Mouse (Mus musculus) heart, embryonic 12.5 days (tissue): Measurements from ENCODE around the gene Krt71. TPM values are rescaled to one million over a fixed set of nuclear protein-coding genes. Genes with fewer than 3 reads are reported as not detected.

ENCODE experiments used
- ATAC-seq: fragments of 200-750 bp; cut with Nextera tagmentation; 2 replicates; pipeline ENCODE4 v1.8.0; 2017; ENCODE audit warnings: moderate TSS enrichment, moderate library complexity; ENCODE audit not compliant: insufficient number of reproducible peaks, low FRiP score
- H3K27ac ChIP-seq: fragments of 300-500 bp; sonication (generic); 2 replicates; pipeline ENCODE4 v1.5.1; 2016; ENCODE audit warnings: mild to moderate bottlenecking, moderate library complexity; ENCODE audit not compliant: poor library complexity, severe bottlenecking
- H3K27me3 ChIP-seq: fragments of 300-500 bp; sonication (generic); replicated peaks from 2 replicates; pipeline ENCODE4 v1.6.1; 2016; ENCODE audit warnings: mild to moderate bottlenecking, moderate library complexity
- H3K36me3 ChIP-seq: fragments of 300-500 bp; sonication (generic); 2 replicates; pipeline ENCODE4 v1.6.1; 2016; ENCODE audit warnings: mild to moderate bottlenecking, moderate library complexity
- H3K4me1 ChIP-seq: fragments of 300-500 bp; sonication (generic); replicated peaks from 2 replicates; pipeline ENCODE4 v1.6.1; 2016; ENCODE audit warnings: mild to moderate bottlenecking
- H3K4me2 ChIP-seq: fragments of 300-500 bp; sonication (generic); 2 replicates; pipeline ENCODE4 v1.6.1; 2016; ENCODE audit warnings: mild to moderate bottlenecking, moderate library complexity
- H3K4me3 ChIP-seq: fragments of 300-500 bp; sonication (generic); 2 replicates; pipeline ENCODE4 v1.5.1; 2016; ENCODE audit warnings: mild to moderate bottlenecking
- H3K9ac ChIP-seq: fragments of 300-500 bp; sonication (generic); 2 replicates; pipeline ENCODE4 v1.6.1; 2016; ENCODE audit warnings: mild to moderate bottlenecking, moderate library complexity
- H3K9me3 ChIP-seq: fragments of 300-500 bp; sonication (generic); replicated peaks from 2 replicates; pipeline ENCODE4 v1.6.1; 2016; ENCODE audit warnings: mild to moderate bottlenecking, moderate library complexity
- WGBS: fragments of 180-500 bp; shearing (Covaris S2); methylation state at CpG from one replicate; pipeline ENCODE4 v1.1.7; 2016; 5-methylcytosine and 5-hydroxymethylcytosine counted together
- polyA plus RNA-seq: library from polyadenylated mRNA; unstranded; fragments of >200 nt; fragmentation: Nextera tagmentation; extraction: Ambion mirVana; gene quantifications from 2 replicates; pipeline ENCODE4 v1.2.1, GENCODE M21; 2016

The Krt71 gene
- not detected in 2 replicates for polyA plus RNA-seq

DNA sequence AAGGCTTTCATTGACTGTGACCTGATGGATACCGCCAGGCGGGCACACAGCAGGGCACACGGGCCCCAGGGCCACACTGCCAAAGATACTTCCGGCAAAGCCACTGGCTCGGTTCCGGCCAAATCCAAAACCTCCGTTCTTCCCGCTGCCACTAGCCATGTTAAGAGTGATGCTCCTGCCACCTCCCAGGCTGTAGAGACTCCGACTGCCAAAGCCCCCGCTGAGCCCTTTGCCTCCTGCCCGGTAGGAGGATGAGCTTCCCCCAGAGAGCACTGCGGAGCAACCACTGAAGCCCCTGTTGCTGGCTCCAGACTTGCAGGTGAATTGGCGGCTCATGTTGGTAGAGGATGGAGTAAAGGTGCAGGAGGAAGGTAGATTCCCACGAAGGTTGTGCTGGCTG is at the start of gene Krt71:
TSS of gene Krt71 (minus strand) at position 399 of the 400 bp plus-strand sequence.
- Histone ChIP-seq H3K9me3 (no peaks in the 10 kb centered on the region), H3K9ac (no peak within 1 kb of the TSS), H3K27ac (no peak within 1 kb of the TSS), H3K36me3 (no peaks in the 10 kb centered on the region), H3K27me3 (peaks cover 34% of the 10 kb centered on the region), H3K4me1 (no peaks in the 10 kb centered on the region), H3K4me3 (no peak within 1 kb of the TSS), H3K4me2 (no peak within 1 kb of the TSS)
- WGBS = 51% methylated on average over 14 of the region's 14 CpGs
- no peak for ATAC-seq

DNA sequence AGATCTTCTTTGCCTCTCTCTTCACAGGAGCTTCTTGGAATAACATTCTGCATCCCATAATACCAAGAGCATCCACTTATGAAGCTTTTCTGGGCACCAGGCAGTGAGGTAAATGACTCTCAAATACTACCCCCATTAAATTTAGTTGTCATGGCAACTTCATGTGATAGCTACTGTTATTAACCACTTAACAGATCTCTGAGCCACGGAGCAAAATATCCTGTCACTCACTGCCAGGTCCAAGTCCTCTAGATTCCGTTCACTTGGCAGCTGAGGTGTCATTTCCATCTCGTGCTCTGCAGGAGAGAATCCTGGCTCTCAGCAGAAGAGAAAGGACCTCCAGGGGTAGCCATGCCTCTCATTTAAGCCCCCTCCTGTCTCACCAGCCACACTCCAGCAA is 48.0 kb upstream of the Krt71 start:
- H3K27ac ChIP-seq = no peak overlapping the region
- H3K4me2 ChIP-seq = no peak overlapping the region
- H3K9ac ChIP-seq = no peak overlapping the region
- no peak for ATAC-seq
- H3K4me1 ChIP-seq = no peaks in the 10 kb centered on the region
- no peaks in the 10 kb centered on the region for H3K9me3 ChIP-seq
- H3K27me3 ChIP-seq = peaks cover 48% of the 10 kb centered on the region
- H3K4me3 ChIP-seq = no peak overlapping the region
- 18% methylated on average over 3 of the region's 3 CpGs for WGBS
- no peaks in the 10 kb centered on the region for H3K36me3 ChIP-seq

DNA sequence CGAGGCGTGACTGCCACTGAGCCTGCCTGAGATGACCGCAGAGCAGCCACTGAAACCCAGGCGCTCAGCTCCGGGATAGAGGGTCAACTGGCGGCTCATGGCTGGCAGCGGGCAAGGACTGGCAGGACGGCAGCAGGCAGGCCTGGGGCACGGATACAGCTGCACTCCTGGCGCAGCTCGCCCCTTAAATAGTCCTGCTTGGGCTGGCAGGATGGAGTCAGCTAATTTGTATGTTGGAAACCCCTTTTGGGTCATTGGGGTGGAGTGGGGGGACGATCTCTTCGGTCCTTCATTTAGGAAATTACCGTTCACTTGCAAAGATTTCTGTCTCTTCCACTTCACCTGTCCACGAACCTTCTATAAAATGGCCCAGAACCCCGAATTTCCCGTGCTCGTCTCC is 43.5 kb upstream of the Krt71 start, which contains the start of gene Krt72:
TSS of gene Krt72 (minus strand) at position 101 of the 400 bp plus-strand sequence.
- Histone ChIP-seq H3K9ac (no peak within 1 kb of the TSS), H3K4me3 (no peak within 1 kb of the TSS), H3K27me3 (peaks cover 50% of the 10 kb centered on the region), H3K27ac (no peak within 1 kb of the TSS), H3K4me1 (no peaks in the 10 kb centered on the region), H3K9me3 (no peaks in the 10 kb centered on the region), H3K36me3 (no peaks in the 10 kb centered on the region), H3K4me2 (no peak within 1 kb of the TSS)
- 81% methylated on average over 18 of the region's 18 CpGs for WGBS
- ATAC-seq = no peak

DNA sequence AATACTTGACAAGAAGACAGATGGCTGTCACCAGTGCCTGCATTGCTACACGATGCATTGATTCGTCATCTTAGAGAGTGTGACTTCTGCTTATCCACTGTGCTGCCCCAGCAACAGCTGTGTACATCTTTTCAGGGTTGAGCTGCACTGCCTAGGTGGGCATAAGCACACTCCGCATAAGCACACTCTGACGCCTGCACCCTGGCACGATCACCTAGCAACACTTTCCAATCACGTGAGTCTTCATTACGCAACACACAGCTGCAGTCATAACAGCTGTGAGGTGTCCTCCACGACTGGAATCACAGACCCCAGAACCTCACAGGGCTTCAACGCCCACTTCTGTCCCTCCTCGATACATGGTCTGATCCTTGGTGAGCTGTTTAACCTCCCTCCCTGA is 30.5 kb upstream of the Krt71 start:
- H3K4me1 ChIP-seq = no peaks in the 10 kb centered on the region
- peaks cover 68% of the 10 kb centered on the region for H3K27me3 ChIP-seq
- H3K9me3 ChIP-seq = no peaks in the 10 kb centered on the region

DNA sequence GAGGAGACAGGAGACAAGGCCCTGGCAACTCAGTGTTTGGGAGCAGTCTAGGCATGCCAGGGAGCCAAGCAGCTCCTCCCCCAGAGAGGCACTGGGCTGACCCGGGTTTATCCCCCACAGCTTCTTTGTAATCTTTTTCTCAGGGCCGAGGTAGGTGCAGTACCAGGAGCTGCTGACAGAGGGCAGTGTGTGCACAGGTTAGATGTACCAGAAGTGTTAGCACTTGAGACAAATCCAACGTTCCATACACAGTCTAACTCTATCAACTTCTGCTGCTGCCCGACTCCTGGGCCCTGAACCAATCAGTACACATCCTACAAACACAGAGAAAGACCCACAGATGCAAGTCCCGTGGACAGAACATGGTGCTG is 29.8 kb upstream of the Krt71 start:
- Histone ChIP-seq H3K9me3 (no peaks in the 10 kb centered on the region), H3K4me1 (no peaks in the 10 kb centered on the region), H3K4me2 (no peak overlapping the region), H3K36me3 (no peaks in the 10 kb centered on the region), H3K27me3 (peaks cover 65% of the 10 kb centered on the region), H3K27ac (no peak overlapping the region), H3K4me3 (no peak overlapping the region), H3K9ac (no peak overlapping the region)
- peak; percentile 45; the same call in 1 of the 2 replicates for ATAC-seq
- WGBS = 4% methylated on average over 5 of the region's 5 CpGs

More for the DNA sequence above, 30.5 kb upstream of the Krt71 start:
- no peak overlapping the region for H3K4me3 ChIP-seq
- H3K9ac ChIP-seq = no peak overlapping the region
- WGBS = 79% methylated on average over 10 of the region's 10 CpGs
- no peak overlapping the region for H3K27ac ChIP-seq
- H3K4me2 ChIP-seq = no peak overlapping the region
- ATAC-seq = no peak
- no peaks in the 10 kb centered on the region for H3K36me3 ChIP-seq

DNA sequence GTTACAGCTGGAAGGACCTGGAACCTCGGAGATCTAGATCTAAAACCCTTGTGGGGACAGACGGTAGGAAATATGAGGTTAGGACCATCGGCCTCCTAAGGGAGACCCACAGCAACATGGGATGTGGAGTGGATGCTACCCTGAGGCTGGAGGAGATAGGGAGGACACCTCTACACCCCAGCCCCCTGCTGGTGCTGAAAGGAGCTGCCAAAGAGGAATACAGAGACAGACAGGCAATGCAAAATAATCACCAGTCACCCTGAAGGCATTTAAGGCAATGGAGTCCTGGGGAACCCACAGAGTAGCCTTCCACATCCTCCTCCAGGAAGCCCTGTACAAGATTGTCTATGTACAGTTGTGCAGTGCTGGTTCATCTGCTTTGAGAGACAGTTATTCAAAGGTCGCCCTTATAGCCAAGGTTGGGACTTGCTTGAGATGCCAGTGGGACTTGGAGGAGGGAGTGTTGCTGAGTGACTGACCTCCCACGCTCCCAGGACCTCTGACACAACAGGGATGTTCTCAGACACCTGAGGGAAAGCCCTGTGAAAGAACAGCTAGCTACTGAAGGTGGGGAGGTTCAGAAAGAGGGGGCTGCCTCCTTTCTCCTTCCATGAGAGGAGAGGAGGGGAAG is 29.3 kb upstream of the Krt71 start:
- no peaks in the 10 kb centered on the region for H3K4me1 ChIP-seq
- H3K4me3 ChIP-seq = no peak overlapping the region
- no peak overlapping the region for H3K9ac ChIP-seq
- no peaks in the 10 kb centered on the region for H3K9me3 ChIP-seq
- H3K4me2 ChIP-seq = no peak overlapping the region
- WGBS = 57% methylated on average over 5 of the region's 5 CpGs
- H3K27ac ChIP-seq = no peak overlapping the region
- no peaks in the 10 kb centered on the region for H3K36me3 ChIP-seq
- peaks cover 68% of the 10 kb centered on the region for H3K27me3 ChIP-seq
- no peak for ATAC-seq

DNA sequence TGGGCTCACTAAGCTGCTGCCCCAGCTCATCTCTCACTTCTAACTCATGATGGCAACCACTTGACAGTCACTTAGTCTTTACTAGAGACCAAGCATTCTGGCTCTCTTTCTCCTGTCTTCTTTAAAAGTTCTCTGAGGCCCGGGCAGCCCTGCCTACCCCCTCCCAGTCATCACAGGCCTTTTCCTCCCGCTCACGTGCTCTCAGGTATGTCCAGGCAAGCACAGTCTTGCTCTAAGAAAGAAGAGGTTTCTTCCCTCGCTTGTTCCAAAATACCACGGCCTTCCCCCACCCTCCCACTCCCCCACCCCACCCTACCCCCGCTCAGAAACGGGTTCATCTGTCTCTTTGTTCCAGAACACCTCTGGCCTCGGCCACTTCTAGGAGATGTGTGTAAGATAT is 27.3 kb upstream of the Krt71 start:
- Histone ChIP-seq H3K27me3 (peaks cover 77% of the 10 kb centered on the region), H3K9ac (no peak overlapping the region), H3K9me3 (no peaks in the 10 kb centered on the region), H3K4me3 (no peak overlapping the region), H3K4me1 (no peaks in the 10 kb centered on the region), H3K27ac (no peak overlapping the region), H3K36me3 (no peaks in the 10 kb centered on the region), H3K4me2 (no peak overlapping the region)
- ATAC-seq = no peak
- 33% methylated on average over 8 of the region's 8 CpGs for WGBS

DNA sequence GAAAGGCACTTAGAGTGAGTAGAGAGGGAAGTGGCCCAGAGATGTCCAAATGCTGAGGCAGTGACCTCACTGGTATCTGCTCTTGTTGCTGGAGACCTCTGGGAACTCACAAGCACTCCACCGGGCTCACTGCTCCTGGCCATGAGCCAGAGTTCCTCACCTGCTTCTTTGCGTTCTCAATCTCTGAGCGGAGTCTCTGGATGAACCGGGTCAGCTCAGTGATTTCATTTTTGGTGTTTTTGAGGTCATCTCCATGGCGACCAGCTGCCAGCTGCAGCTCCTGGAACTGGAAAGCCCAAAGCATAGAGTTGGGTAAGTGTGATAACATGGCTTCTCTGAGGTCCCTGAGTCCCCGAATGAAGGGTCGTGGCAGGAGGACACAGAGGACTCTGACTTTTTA is 5.1 kb downstream of the Krt71 start:
- WGBS = 76% methylated on average over 7 of the region's 7 CpGs

DNA sequence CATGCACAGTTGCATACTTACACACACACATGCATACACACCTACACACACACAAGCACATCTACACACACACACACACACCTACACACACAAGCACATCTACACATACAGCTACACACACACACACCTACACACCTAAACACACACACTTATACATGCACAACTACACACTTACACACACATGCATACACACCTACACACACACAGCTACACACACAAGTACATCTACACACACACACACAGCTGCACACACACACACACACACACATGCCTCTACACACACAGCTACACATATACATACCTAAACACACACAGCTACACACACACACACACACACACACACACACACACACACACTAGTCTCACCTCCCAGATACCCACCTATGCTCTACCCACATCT is 12.3 kb downstream of the Krt71 start:
- Histone ChIP-seq H3K36me3 (no peaks in the 10 kb centered on the region), H3K4me2 (no peak overlapping the region), H3K9ac (no peak overlapping the region), H3K27ac (no peak overlapping the region), H3K27me3 (peaks cover 15% of the 10 kb centered on the region; the same call in 1 of the 2 replicates), H3K4me3 (no peak overlapping the region), H3K4me1 (no peaks in the 10 kb centered on the region), H3K9me3 (no peaks in the 10 kb centered on the region)
- no peak for ATAC-seq

More for the DNA sequence above, 5.1 kb downstream of the Krt71 start:
- no peak overlapping the region for H3K27ac ChIP-seq
- no peak overlapping the region for H3K4me2 ChIP-seq
- H3K27me3 ChIP-seq = peaks cover 33% of the 10 kb centered on the region
- H3K9ac ChIP-seq = no peak overlapping the region
- no peaks in the 10 kb centered on the region for H3K4me1 ChIP-seq
- no peaks in the 10 kb centered on the region for H3K9me3 ChIP-seq
- no peaks in the 10 kb centered on the region for H3K36me3 ChIP-seq
- ATAC-seq = no peak
- no peak overlapping the region for H3K4me3 ChIP-seq

DNA sequence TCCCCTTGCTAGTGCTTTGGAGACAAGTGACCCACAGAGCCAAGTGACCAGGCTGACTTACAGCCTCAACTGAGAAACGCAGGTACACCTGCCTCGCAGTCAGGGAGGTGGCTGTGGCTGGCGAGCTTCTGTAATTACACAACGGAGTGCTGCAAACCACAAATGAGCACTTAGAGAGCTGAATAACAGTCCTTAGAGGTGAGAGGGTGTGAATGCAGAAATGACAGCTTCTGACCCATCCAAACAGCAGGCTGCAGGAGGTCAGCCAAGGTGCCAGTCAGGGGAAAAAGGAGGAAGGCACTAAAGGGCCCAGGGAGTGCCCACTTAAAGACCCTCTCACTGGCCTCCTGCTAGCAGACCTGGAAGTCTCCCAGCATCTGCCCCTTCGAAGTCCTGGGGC is 18.2 kb downstream of the Krt71 start:
- Histone ChIP-seq H3K4me2 (no peak overlapping the region), H3K27me3 (peaks cover 47% of the 10 kb centered on the region), H3K4me3 (no peak overlapping the region), H3K36me3 (no peaks in the 10 kb centered on the region), H3K9ac (no peak overlapping the region), H3K9me3 (no peaks in the 10 kb centered on the region), H3K4me1 (no peaks in the 10 kb centered on the region), H3K27ac (no peak overlapping the region)
- no peak for ATAC-seq
- 39% methylated on average over 5 of the region's 5 CpGs for WGBS

DNA sequence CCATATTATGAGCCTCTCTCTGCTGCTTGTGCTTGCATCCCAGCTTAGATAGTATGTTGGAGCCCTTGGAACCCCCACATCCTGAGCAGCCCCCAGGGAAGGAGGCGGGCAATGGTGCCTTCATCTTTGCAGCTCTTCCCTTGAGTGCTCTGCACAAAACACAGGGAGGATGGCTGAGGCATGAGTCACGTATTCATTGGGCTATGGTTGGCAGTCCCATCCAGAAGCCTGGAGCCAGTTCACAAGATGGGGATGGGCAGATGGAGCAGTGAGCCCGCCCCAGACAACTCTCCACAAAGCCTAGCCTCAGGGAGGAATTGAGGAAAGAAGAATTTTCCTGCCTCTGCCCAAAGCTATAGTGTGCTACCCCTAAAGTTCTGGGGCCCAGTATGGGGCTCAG is 27.1 kb downstream of the Krt71 start:
- peaks cover 28% of the 10 kb centered on the region for H3K27me3 ChIP-seq
- H3K36me3 ChIP-seq = no peaks in the 10 kb centered on the region
- no peak overlapping the region for H3K9ac ChIP-seq
- H3K4me3 ChIP-seq = no peak overlapping the region
- WGBS = 56% methylated on average over 3 of the region's 3 CpGs
- H3K4me2 ChIP-seq = no peak overlapping the region
- no peak overlapping the region for H3K27ac ChIP-seq
- H3K9me3 ChIP-seq = no peaks in the 10 kb centered on the region
- no peaks in the 10 kb centered on the region for H3K4me1 ChIP-seq
- no peak for ATAC-seq

DNA sequence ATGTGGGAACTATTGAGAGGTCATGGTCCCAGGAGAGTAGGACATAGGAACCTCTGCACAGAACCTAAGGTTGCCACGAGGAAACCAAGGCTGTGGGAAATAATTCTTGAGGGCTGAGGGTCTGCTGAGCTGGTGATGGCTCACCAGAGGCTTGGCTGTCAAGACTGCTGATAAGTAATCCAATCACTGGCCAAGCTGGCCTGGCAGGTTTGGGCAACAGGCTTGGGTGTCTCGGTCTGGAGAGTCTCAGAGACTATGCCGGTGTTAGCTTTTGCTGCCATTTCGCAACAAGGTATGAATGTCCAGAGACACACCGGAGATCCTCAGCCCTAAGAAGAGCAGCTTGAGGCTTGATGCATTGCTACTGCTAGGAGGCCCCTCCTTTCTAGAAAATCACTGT is 28.6 kb downstream of the Krt71 start:
- Histone ChIP-seq H3K4me1 (no peaks in the 10 kb centered on the region), H3K27me3 (peaks cover 27% of the 10 kb centered on the region), H3K9me3 (no peaks in the 10 kb centered on the region), H3K4me3 (no peak overlapping the region), H3K36me3 (no peaks in the 10 kb centered on the region), H3K9ac (no peak overlapping the region), H3K4me2 (no peak overlapping the region), H3K27ac (no peak overlapping the region)
- ATAC-seq = no peak
- WGBS = 58% methylated on average over 5 of the region's 5 CpGs
